In genomic region chr14:79481339-79482151, GRCm38 (mm10) we compare ENCODE assay signal across 8 mouse cellular contexts. TPM values are rescaled to one million over a fixed set of nuclear protein-coding genes. Genes with fewer than 3 reads are reported as not detected.
DNase-seq lines count a peak whose midpoint lies in the region; ATAC-seq and TF ChIP-seq lines count a peak whose summit lies in the region.

Wbp4 (minus strand) TSS chr14:79481520.

- H3K9ac ChIP-seq in embryonic facial prominence, embryonic 15.5 days, result peak within 1 kb of the TSS; percentile 100
- peak within 1 kb of the TSS; percentile 98 for H3K9ac ChIP-seq in limb, embryonic 14.5 days (ENCODE audit: low read depth, low read length, severe bottlenecking)
- H3K9ac ChIP-seq in midbrain, embryonic 16.5 days (ENCODE audit: low read depth, low read length), result peak within 1 kb of the TSS; percentile 90

- DNase-seq in B cell, adult 2 months, result peak; percentile 95 to 97
- peak; percentile 89 to 92 for DNase-seq in heart, adult 9 months (ENCODE audit: low spot score in 2 of 2)
- DNase-seq in kidney, adult 9 months, result peak; percentile 91
- DNase-seq in limb, embryonic 14.5 days (ENCODE audit: low spot score), result peak; percentile 97
- peak; percentile 81 to 89 for DNase-seq in spleen, adult 2 months (ENCODE audit: low read depth in 1 of 2, low spot score in 2 of 2)

- no peak for TF ChIP-seq CTCF in bone marrow macrophage, adult 2 months (IDR thresholded peaks at IDR 0.05; ENCODE audit: low read depth, low read length)
- no peak for TF ChIP-seq CTCF in spleen, adult 2 months (IDR thresholded peaks at IDR 0.05; ENCODE audit: extremely low read depth, insufficient read depth, insufficient read length, insufficient replicate concordance)

- peaks cover 10% of the 10 kb centered on the region for H3K36me3 ChIP-seq in embryonic facial prominence, embryonic 15.5 days
- H3K36me3 ChIP-seq in limb, embryonic 14.5 days (ENCODE audit: control insufficient read depth, insufficient read depth, low read length), result peaks cover 17% of the 10 kb centered on the region
- peaks cover 3% of the 10 kb centered on the region; the same call in 1 of the 2 replicates for H3K36me3 ChIP-seq in midbrain, embryonic 16.5 days (ENCODE audit: control insufficient read depth, insufficient read depth, low read length)
- peaks cover 3% of the 10 kb centered on the region for H3K36me3 ChIP-seq in spleen, adult 2 months (ENCODE audit: control insufficient read depth, insufficient read depth, low read length)

- WGBS in embryonic facial prominence, embryonic 15.5 days, result under 1% methylated on average over 82 of the region's 86 CpGs
- WGBS in limb, embryonic 14.5 days, result 0% methylated on average over 52 of the region's 86 CpGs
- WGBS in midbrain, embryonic 16.5 days, result 1% methylated on average over 86 of the region's 86 CpGs
- WGBS in spleen, adult 2 months, result under 1% methylated on average over 73 of the region's 86 CpGs

- H3K4me2 ChIP-seq in embryonic facial prominence, embryonic 15.5 days (replicated peaks), result peak within 1 kb of the TSS; percentile 67
- peak within 1 kb of the TSS; percentile 72 for H3K4me2 ChIP-seq in limb, embryonic 14.5 days (replicated peaks; ENCODE audit: low read depth, low read length, severe bottlenecking)
- peak within 1 kb of the TSS; percentile 59 for H3K4me2 ChIP-seq in midbrain, embryonic 16.5 days (ENCODE audit: low read length)

- peak within 1 kb of the TSS; percentile 96 for H3K4me3 ChIP-seq in bone marrow macrophage, adult 2 months (ENCODE audit: insufficient read depth, low read length)
- peak within 1 kb of the TSS; percentile 99 for H3K4me3 ChIP-seq in embryonic facial prominence, embryonic 15.5 days (replicated peaks)
- H3K4me3 ChIP-seq in limb, embryonic 14.5 days (replicated peaks; ENCODE audit: low read length), result peak within 1 kb of the TSS; percentile 97
- H3K4me3 ChIP-seq in midbrain, embryonic 16.5 days (ENCODE audit: low read depth, low read length), result peak within 1 kb of the TSS; percentile 94
- H3K4me3 ChIP-seq in spleen, adult 2 months (ENCODE audit: extremely low read depth, insufficient read depth, insufficient read length), result peak within 1 kb of the TSS; percentile 96

- H3K27ac ChIP-seq in bone marrow macrophage, adult 2 months (ENCODE audit: insufficient read depth, low read depth, low read length), result peak within 1 kb of the TSS; percentile 97
- peak within 1 kb of the TSS; percentile 100 for H3K27ac ChIP-seq in embryonic facial prominence, embryonic 15.5 days (replicated peaks)
- H3K27ac ChIP-seq in limb, embryonic 14.5 days (replicated peaks; ENCODE audit: low read depth, low read length), result peak within 1 kb of the TSS; percentile 100
- peak within 1 kb of the TSS; percentile 100 for H3K27ac ChIP-seq in midbrain, embryonic 16.5 days (ENCODE audit: low read length)
- peak within 1 kb of the TSS; percentile 99 for H3K27ac ChIP-seq in spleen, adult 2 months (ENCODE audit: insufficient read depth, low read length)

- H3K27me3 ChIP-seq in embryonic facial prominence, embryonic 15.5 days, result no peaks in the 10 kb centered on the region
- no peaks in the 10 kb centered on the region for H3K27me3 ChIP-seq in limb, embryonic 14.5 days (ENCODE audit: control insufficient read depth, insufficient read depth, low read length)
- H3K27me3 ChIP-seq in midbrain, embryonic 16.5 days (ENCODE audit: control insufficient read depth, insufficient read depth, low read depth, low read length), result no peaks in the 10 kb centered on the region
- no peaks in the 10 kb centered on the region for H3K27me3 ChIP-seq in spleen, adult 2 months (ENCODE audit: control insufficient read depth, insufficient read depth, low read length)

- peaks cover 29% of the 10 kb centered on the region for H3K4me1 ChIP-seq in bone marrow macrophage, adult 2 months (ENCODE audit: control insufficient read depth, insufficient read depth, low read length)
- H3K4me1 ChIP-seq in embryonic facial prominence, embryonic 15.5 days, result peaks cover 40% of the 10 kb centered on the region
- peaks cover 22% of the 10 kb centered on the region for H3K4me1 ChIP-seq in limb, embryonic 14.5 days (ENCODE audit: control insufficient read depth, insufficient read depth, low read length)
- H3K4me1 ChIP-seq in midbrain, embryonic 16.5 days (ENCODE audit: control insufficient read depth, insufficient read depth, low read length), result peaks cover 26% of the 10 kb centered on the region
- H3K4me1 ChIP-seq in spleen, adult 2 months (ENCODE audit: control insufficient read depth, insufficient read depth, insufficient read length), result no peaks in the 10 kb centered on the region; the same call in 1 of the 2 replicates

- no peak for TF ChIP-seq POLR2A in bone marrow macrophage, adult 2 months (IDR thresholded peaks at IDR 0.05; ENCODE audit: borderline replicate concordance, low read depth, low read length)
- TF ChIP-seq POLR2A in limb, embryonic 14.5 days (IDR thresholded peaks at IDR 0.05; ENCODE audit: borderline replicate concordance, extremely low read depth, insufficient read depth, insufficient read length), result no peak
- TF ChIP-seq POLR2A in spleen, adult 2 months (IDR thresholded peaks at IDR 0.05; ENCODE audit: low read depth, low read length), result no peak; the same call in 1 of the 2 replicates

- peak; percentile 92 for ATAC-seq in embryonic facial prominence, embryonic 15.5 days (ENCODE audit: insufficient number of reproducible peaks, low FRiP score, low TSS enrichment, low read depth)
- peak; percentile 91 for ATAC-seq in limb, embryonic 14.5 days (ENCODE audit: low FRiP score, low read depth)
- peak; percentile 96 for ATAC-seq in midbrain, embryonic 16.5 days

- H3K9me3 ChIP-seq in embryonic facial prominence, embryonic 15.5 days (replicated peaks), result no peaks in the 10 kb centered on the region
- no peaks in the 10 kb centered on the region for H3K9me3 ChIP-seq in limb, embryonic 14.5 days (ENCODE audit: control insufficient read depth, low read length)
- no peaks in the 10 kb centered on the region for H3K9me3 ChIP-seq in midbrain, embryonic 16.5 days (replicated peaks; ENCODE audit: control insufficient read depth, low read length, poor library complexity, severe bottlenecking)

RNA-seq across cellular contexts. Expression of gene Wbp4, which starts in this region (rescaled TPM):
- polyA plus RNA-seq in bone marrow macrophage, adult 2 months (2012; ENCODE audit: insufficient read depth, insufficient read length, missing spikeins), result 41.3 and 55.2 TPM in 2 replicates
- 44.2 and 45.2 TPM in 2 replicates for polyA plus RNA-seq in embryonic facial prominence, embryonic 15.5 days (2015; fragmentation: Nextera tagmentation; extraction: Ambion mirVana)
- 16.5 and 22.6 TPM in 2 replicates for polyA plus RNA-seq in limb, embryonic 14.5 days (2012; rRNA removed)
- polyA plus RNA-seq in limb, embryonic 14.5 days (2014; fragmentation: Nextera tagmentation; extraction: Ambion mirVana), result 44.1 and 47.2 TPM in 2 replicates
- 44.0 and 46.2 TPM in 2 replicates for polyA plus RNA-seq in midbrain, embryonic 16.5 days (2015; fragmentation: Nextera tagmentation; extraction: Ambion mirVana)
- 2.6 and 3.7 TPM in 2 replicates for polyA plus RNA-seq in spleen, adult 2 months (2012; rRNA removed)

Comparison
In these comparisons a context has a peak if more than half of its experiments do, and no peak if none do; other contexts are left out.
1. Peak in every context shown above with its lines: DNase-seq, ATAC-seq, H3K4me3 ChIP-seq and H3K27ac ChIP-seq.